Mouse (Mus musculus) effector memory CD4-positive, alpha-beta T cell, adult 5 months (primary cell): Measurements from ENCODE around the gene Tmem14a. TPM values are rescaled to one million over a fixed set of nuclear protein-coding genes. Genes with fewer than 3 reads are reported as not detected.

ENCODE experiments used
- polyA plus RNA-seq: library from polyadenylated mRNA; unstranded; fragments of 100-300 nt; shearing (Covaris generic); gene quantifications from one replicate; pipeline ENCODE4 v1.2.1, GENCODE M21; 2017

Tmem14a gene
- 1.8 TPM for polyA plus RNA-seq

GRCm38 (mm10) chr1:21218489-21218919, at the start of gene Tmem14a:
Tmem14a (plus strand) TSS chr1:21218575.

GRCm38 (mm10) chr1:21239911-21240898, 21.8 kb downstream of the Tmem14a start, which contains the start of gene Gsta3:
Gsta3 (plus strand) TSS chr1:21240589.

Other genes with a start within 250 kb of the Tmem14a start
- gene Tram2, start 139.3 kb upstream of the Tmem14a start, polyA plus RNA-seq: 2.8 TPM
- 0.42 TPM for gene Gsta3, start 22.0 kb downstream of the Tmem14a start, polyA plus RNA-seq
- gene Khdc1a, start 131.1 kb downstream of the Tmem14a start, polyA plus RNA-seq: not detected
- not detected for gene Khdc1c, start 149.8 kb downstream of the Tmem14a start, polyA plus RNA-seq
- gene Khdc1b, start 165.0 kb downstream of the Tmem14a start, polyA plus RNA-seq: not detected